Mouse (Mus musculus) midbrain, embryonic 16.5 days (tissue): ENCODE results near the gene Cep250. TPM values are rescaled to one million over a fixed set of nuclear protein-coding genes. Genes with fewer than 3 reads are reported as not detected.
A peak's percentile ranks its signal among the peaks of the same experiment; 100 is the strongest.
"Not testable (repeated sequence)": the region's sequence is repeated elsewhere in the genome, so short reads cannot be mapped to it uniquely, and the experiment has no call there.

Experiments used
- ATAC-seq: fragments of 200-750 bp; cut with Nextera tagmentation; 2 replicates; pipeline ENCODE4 v1.8.0; 2017; ENCODE audit warnings: moderate TSS enrichment
- H3K27ac ChIP-seq: fragments of 300-500 bp; sonication (generic); 2 replicates; pipeline ENCODE4 v1.5.1; 2014; ENCODE audit warnings: mild to moderate bottlenecking, low read length, mixed read lengths
- H3K27me3 ChIP-seq: fragments of 300-500 bp; sonication (generic); 2 replicates; pipeline ENCODE4 v1.6.1; 2014; ENCODE audit warnings: low read depth, low read length, mixed read lengths; ENCODE audit not compliant: control insufficient read depth, insufficient read depth
- H3K36me3 ChIP-seq: fragments of 300-500 bp; sonication (generic); 2 replicates; pipeline ENCODE4 v1.6.1; 2014; ENCODE audit warnings: mild to moderate bottlenecking, low read length, moderate library complexity, mixed read lengths; ENCODE audit not compliant: control insufficient read depth, insufficient read depth
- H3K4me1 ChIP-seq: fragments of 300-500 bp; sonication (generic); 2 replicates; pipeline ENCODE4 v1.6.1; 2014; ENCODE audit warnings: mild to moderate bottlenecking, low read length, mixed read lengths; ENCODE audit not compliant: control insufficient read depth, insufficient read depth
- H3K4me2 ChIP-seq: fragments of 300-500 bp; sonication (generic); 2 replicates; pipeline ENCODE4 v1.6.1; 2014; ENCODE audit warnings: mild to moderate bottlenecking, low read length, mixed read lengths
- H3K4me3 ChIP-seq: fragments of 300-500 bp; sonication (generic); 2 replicates; pipeline ENCODE4 v1.5.1; 2014; ENCODE audit warnings: low read depth, mild to moderate bottlenecking, low read length, moderate library complexity, mixed read lengths
- H3K9ac ChIP-seq: fragments of 300-500 bp; sonication (generic); 2 replicates; pipeline ENCODE4 v1.6.1; 2014; ENCODE audit warnings: low read depth, low read length, mixed read lengths
- H3K9me3 ChIP-seq: fragments of 300-500 bp; sonication (generic); replicated peaks from 2 replicates; pipeline ENCODE4 v1.6.1; 2014; ENCODE audit warnings: mild to moderate bottlenecking, low read length, mixed read lengths; ENCODE audit not compliant: control insufficient read depth, poor library complexity, severe bottlenecking
- WGBS: fragments of 180-500 bp; shearing (Covaris S2); extraction: QIAGEN DNeasy Blood & Tissue Kit; methylation state at CpG from one replicate; pipeline ENCODE4 v1.1.7; 2014; 5-methylcytosine and 5-hydroxymethylcytosine counted together
- polyA plus RNA-seq: library from polyadenylated mRNA; unstranded; fragments of >200 nt; fragmentation: Nextera tagmentation; extraction: Ambion mirVana; gene quantifications from 2 replicates; pipeline ENCODE4 v1.2.1, GENCODE M21; 2015

Gene Cep250
- 13.3 and 13.7 TPM in 2 replicates for polyA plus RNA-seq

DNA sequence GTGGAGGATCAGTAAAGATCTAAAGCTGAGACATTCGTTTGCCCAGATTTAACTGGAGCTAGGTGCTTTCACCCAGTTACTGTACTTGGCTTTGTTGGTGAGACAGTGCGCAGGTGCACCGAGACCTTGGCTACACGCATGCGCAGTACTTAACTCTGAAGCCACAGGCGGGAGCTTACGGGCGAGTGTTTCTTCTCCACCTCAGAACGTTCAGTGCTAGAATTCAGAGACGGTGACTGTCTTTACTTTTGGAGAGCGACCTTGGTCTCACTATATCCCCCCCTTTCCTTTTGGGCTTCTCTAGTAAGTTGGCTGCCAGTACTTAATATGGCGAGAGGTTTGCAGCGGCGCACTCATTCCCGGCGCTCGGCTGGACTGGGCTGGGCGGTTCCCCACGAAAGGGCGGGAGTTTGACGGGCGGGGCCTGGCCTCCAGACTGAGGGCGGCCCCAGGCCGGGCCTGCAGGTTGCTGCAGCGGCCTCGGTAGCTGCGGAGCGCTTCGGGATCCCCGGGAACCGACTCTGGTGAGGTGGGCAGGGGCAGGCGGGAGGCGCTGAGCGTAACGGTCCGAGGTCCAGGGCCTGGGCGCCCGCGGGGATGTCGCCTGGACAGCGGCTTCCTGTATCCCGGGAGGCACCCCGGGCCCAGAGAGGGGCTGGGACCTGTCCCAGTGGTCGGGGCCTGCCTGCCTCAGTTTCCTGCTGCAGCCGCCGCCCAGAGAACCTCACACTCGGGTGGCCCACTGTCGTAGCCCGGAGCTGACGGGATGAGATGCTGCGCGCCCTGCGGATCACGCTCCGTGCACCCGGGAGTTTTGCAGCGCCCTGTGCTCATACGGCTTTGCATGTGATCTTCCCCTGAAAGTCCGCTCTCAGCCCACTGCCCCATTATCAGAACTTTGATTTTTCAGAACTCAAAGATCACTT is at the start of gene Cep250:
Gene Cep250, plus strand, starts transcription at position 325 of the 926 bp plus-strand sequence.
- H3K4me3 ChIP-seq, result peak within 1 kb of the TSS; percentile 94
- under 1% methylated on average over 58 of the region's 59 CpGs for WGBS

DNA sequence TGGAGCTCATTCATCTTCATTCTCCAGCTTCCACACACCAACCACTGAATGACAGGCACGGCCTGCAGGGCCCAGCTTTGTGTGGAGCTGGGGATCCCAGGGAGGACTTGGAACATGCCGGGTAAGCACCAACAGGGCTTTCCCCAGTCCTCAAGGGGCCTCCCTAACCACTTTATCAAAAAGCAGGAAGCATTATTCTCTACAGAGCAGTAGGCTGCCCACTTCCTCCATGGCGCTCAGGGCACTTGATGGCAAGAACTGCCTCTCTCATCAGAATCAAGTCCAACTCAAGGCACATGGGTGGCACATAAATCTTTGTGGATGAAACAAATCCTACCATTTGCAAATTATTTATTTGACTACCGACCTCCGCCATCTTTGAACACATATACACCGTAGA is 41.6 kb upstream of the Cep250 start:
- Histone ChIP-seq H3K27ac (no peak overlapping the region), H3K4me1 (no peaks in the 10 kb centered on the region), H3K4me3 (no peak overlapping the region), H3K27me3 (no peaks in the 10 kb centered on the region), H3K36me3 (peaks cover 17% of the 10 kb centered on the region), H3K9me3 (no peaks in the 10 kb centered on the region), H3K4me2 (no peak overlapping the region), H3K9ac (no peak overlapping the region)
- ATAC-seq, result no peak
- 96% methylated on average over 6 of the region's 6 CpGs for WGBS

More for the DNA sequence above, at the start of gene Cep250:
- Histone ChIP-seq H3K9ac (peak within 1 kb of the TSS; percentile 98), H3K27me3 (no peaks in the 10 kb centered on the region), H3K4me2 (peak within 1 kb of the TSS; percentile 78), H3K4me1 (peaks cover 7% of the 10 kb centered on the region), H3K27ac (peak within 1 kb of the TSS; percentile 88), H3K9me3 (no peaks in the 10 kb centered on the region), H3K36me3 (no peaks in the 10 kb centered on the region)
- peak; percentile 95 for ATAC-seq

GRCm38 (mm10) chr2:155923143-155923542 is 33.1 kb upstream of the Cep250 start:
- no peak overlapping the region for H3K9ac ChIP-seq
- no peak overlapping the region for H3K4me2 ChIP-seq
- WGBS, result 95% methylated on average over 7 of the region's 7 CpGs
- no peaks in the 10 kb centered on the region for H3K9me3 ChIP-seq
- ATAC-seq, result no peak
- no peaks in the 10 kb centered on the region for H3K27me3 ChIP-seq
- no peak overlapping the region for H3K4me3 ChIP-seq
- H3K27ac ChIP-seq, result no peak overlapping the region
- H3K4me1 ChIP-seq, result no peaks in the 10 kb centered on the region
- peaks cover 3% of the 10 kb centered on the region; the same call in 1 of the 2 replicates for H3K36me3 ChIP-seq

DNA sequence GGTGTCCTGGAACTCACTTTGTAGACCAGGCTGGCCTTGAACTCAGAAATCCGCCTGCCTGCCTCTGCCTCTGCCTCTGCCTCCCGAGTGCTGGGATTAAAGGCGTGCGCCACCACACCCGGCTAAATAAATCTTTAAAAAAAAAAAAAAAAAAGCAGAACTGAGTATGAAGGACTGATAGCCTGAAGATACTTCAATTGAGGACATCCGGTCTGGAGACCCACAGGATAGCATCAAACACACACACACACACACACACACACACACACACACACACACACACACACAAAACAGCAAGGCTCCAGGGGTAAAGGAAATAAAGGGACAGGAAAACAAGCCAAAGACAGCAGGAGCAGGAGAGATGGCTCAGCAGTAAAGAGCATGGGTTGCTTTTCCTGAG is 31.0 kb upstream of the Cep250 start:
- not testable (repeated sequence) for ATAC-seq

DNA sequence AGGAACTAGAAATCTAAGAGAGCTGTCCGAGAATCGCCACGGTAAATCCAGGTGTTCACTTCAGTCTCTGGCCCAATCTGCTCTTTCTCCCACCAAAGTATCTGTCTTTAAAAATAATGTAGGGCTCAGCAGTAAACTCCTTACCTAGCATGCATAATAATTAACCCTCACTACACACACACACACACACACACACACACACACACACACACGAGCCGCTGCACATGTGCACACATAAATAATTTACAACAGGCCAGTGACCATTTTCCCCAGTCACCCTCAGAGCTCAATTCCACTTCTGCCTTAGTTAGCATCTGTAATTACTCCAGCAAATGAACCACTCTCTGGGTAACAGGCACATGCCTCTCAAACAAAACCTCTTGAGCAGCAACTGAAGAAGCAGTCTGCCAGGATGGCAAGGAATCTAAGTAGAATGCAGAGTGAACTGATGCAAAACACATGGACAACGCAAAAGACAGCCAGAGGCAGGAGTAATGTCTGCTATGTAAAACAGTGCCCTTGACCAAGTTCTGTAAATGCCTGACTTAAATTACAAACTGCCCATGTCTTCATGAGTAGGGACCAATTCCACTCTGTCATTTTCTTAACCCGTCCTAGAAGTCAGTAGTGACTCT is 27.4 kb upstream of the Cep250 start:
- H3K27me3 ChIP-seq, result no peaks in the 10 kb centered on the region
- peak overlapping the region; percentile 73 for H3K4me3 ChIP-seq
- no peak overlapping the region for H3K27ac ChIP-seq
- peaks cover 14% of the 10 kb centered on the region for H3K4me1 ChIP-seq
- peak overlapping the region; percentile 89 for H3K4me2 ChIP-seq
- H3K9me3 ChIP-seq, result no peaks in the 10 kb centered on the region
- no peak overlapping the region for H3K9ac ChIP-seq
- no peak for ATAC-seq
- no peaks in the 10 kb centered on the region for H3K36me3 ChIP-seq
- 82% methylated on average over 7 of the region's 7 CpGs for WGBS

More for the DNA sequence above, 31.0 kb upstream of the Cep250 start:
- H3K4me2 ChIP-seq, H3K27ac ChIP-seq, H3K4me1 ChIP-seq, H3K4me3 ChIP-seq, H3K9ac ChIP-seq, H3K27me3 ChIP-seq, H3K36me3 ChIP-seq, H3K9me3 ChIP-seq: not testable (repeated sequence)
- 98% methylated on average over 6 of the region's 6 CpGs for WGBS

DNA sequence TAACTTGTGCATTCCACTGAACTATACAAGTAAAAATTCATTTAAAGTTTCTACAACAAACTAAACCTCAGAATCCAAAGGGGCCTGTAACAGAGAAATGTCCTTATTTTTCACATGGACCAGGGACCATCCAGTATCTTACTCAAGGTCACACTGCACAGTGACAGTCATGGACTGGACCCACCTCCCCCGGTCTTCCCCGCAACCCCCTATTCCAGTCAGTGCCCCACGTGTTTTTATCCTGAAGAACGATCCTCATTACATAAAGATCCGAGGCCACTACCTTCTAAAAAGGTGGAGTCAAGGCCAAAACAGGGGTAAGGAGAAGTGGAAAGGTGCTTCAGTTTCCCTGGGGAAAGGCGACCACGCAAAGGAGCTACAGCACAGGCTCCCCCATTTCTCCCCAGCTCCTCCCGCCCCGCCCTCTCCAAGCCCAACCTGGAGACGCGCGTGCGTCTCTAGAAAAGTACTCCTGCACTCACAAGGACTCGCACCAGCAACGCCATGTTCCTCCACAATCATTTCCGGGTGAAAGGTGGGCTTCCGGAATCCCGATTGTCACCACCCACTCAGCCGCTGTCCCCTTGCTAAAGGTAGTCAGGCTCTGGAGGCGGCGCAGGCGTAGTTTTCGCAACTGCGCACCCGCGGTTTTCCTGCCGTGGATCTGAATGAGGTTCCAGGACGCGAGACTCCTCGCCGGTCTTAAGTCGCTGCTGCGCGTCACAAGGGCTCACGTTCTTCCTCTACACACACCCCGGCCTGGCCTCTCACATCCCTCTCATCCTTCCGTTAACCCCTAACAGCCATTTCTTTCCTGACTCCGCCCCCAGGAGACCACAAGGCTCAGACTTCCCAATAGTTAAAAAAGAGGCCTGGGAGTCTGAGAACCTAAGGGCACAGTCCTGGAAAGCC is 26.5 kb upstream of the Cep250 start, which contains the start of gene Uqcc1:
Gene Uqcc1, minus strand, starts transcription at position 780 of the 912 bp plus-strand sequence.
- Histone ChIP-seq H3K9me3 (no peaks in the 10 kb centered on the region), H3K27me3 (no peaks in the 10 kb centered on the region), H3K4me2 (peak within 1 kb of the TSS; percentile 89), H3K4me3 (peak within 1 kb of the TSS; percentile 73), H3K9ac (peak within 1 kb of the TSS; percentile 70), H3K27ac (peak within 1 kb of the TSS; percentile 86), H3K36me3 (no peaks in the 10 kb centered on the region), H3K4me1 (peaks cover 14% of the 10 kb centered on the region)
- ATAC-seq, result peak; percentile 96
- WGBS, result under 1% methylated on average over 38 of the region's 38 CpGs

DNA sequence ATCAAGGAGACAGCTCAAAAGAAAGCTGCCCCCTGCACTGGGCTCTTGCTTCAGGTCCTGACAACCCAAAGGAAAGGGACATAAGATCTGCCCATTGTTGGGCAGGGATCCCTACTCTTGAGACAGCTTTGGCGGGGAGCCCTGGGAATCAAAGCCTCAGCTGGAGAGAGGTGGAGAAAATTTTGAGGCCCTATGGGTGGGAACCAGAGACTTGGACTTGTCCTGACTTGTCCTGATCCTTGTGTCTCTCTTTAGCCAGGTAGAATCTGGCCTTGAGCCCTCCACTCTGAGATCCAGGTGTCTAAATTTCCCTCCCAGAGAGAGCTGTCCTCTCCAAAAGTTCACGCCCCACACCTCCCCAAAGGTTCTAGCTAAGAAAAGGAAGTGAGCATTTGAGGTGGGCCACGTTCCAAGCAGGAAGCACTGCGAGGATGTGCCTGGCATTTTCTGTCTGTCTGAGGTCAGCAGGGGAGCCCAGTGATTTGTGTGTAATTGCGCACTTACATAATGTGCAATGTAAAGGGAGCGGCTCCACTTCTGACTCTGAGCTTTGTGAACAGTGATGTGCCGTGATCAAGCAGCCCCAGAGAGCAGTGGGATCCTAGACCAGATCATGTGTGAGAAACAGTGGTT is 16.2 kb upstream of the Cep250 start:
- H3K4me3 ChIP-seq, result no peak overlapping the region
- no peak overlapping the region for H3K27ac ChIP-seq
- no peak overlapping the region for H3K4me2 ChIP-seq
- no peaks in the 10 kb centered on the region for H3K27me3 ChIP-seq
- WGBS, result 81% methylated on average over 7 of the region's 7 CpGs
- no peaks in the 10 kb centered on the region for H3K36me3 ChIP-seq
- H3K4me1 ChIP-seq, result peaks cover 8% of the 10 kb centered on the region
- ATAC-seq, result no peak
- no peaks in the 10 kb centered on the region for H3K9me3 ChIP-seq
- no peak overlapping the region for H3K9ac ChIP-seq

- H3K4me1 ChIP-seq, result peaks cover 9% of the 10 kb centered on the region
- 85% methylated on average over 3 of the region's 3 CpGs for WGBS
- H3K4me3 ChIP-seq, result no peak within 1 kb of the TSS
- no peak within 1 kb of the TSS for H3K9ac ChIP-seq
- ATAC-seq, result no peak
- no peak within 1 kb of the TSS for H3K4me2 ChIP-seq
- no peaks in the 10 kb centered on the region for H3K36me3 ChIP-seq
- H3K27me3 ChIP-seq, result no peaks in the 10 kb centered on the region
- no peak within 1 kb of the TSS for H3K27ac ChIP-seq
- H3K9me3 ChIP-seq, result no peaks in the 10 kb centered on the region
These were observed 15.6 kb upstream of the Cep250 start, which contains the start of gene Gm15557 for GRCm38 (mm10) chr2:155940681-155941080. Gene Gm15557, plus strand, starts transcription at chr2:155940728.
